Mouse (Mus musculus): ENCODE data around the gene Fry. TPM values are rescaled to one million over a fixed set of nuclear protein-coding genes. Genes with fewer than 3 reads are reported as not detected.

The Fry gene
- 82.6 and 84.4 TPM in 2 replicates for polyA plus RNA-seq (2021; fragmentation: Nextera tagmentation)
- long read RNA-seq, experiment 1, transcript Fry-207 (1 exons, 1,761 nt): major isoform, 61 of 98 reads
- long read RNA-seq, experiment 1, partial matches to known transcripts: 23 of 98 reads
- long read RNA-seq, experiment 1, other reads (novel, unspliced or antisense): 12 of 98 reads
- long read RNA-seq, experiment 2, transcript Fry-206 (11 exons, 2,204 nt): major isoform, 7 of 130 reads
- long read RNA-seq, experiment 2, partial matches to known transcripts: 90 of 130 reads
- long read RNA-seq, experiment 2, other reads (novel, unspliced or antisense): 31 of 130 reads

DNA sequence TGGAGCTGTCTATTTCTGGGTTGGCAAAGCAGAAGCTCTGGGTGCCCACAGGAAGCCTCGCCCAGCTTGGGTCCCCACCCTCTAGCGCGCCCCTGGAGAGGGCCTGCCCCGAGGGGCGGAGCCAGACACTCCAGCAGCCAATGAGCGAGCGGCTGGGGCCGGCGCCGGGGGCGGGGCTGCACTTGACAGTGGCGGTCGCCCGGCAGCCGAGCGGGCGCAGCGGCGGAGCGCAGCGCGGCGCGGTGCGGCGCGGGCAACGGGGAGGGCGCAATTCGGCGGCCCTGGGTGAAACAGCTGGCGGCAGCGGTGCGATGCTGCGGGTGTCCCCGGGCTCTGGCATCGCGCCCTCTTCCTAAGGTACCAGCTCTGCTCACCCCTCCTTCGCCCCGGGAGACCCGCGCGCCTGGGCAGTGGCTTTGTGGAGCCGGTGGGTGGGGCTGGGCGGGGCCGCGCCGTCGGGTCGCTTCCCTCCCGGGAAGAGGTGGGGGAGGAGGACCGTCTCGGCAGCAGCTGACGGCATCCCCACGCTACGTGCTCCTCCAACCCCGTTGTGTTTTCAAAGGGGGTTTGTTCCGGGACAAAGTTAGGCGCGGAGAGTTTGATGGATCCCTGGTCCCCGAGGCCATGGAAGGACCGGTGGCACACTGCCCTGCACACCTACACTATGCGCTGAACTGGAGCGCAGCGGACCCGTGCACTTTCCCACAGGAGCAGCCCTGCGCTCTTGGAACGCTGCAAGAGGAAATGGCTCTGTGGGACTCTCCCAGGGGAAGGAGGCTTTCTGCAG, at the start of gene Fry:
TSS of gene Fry (plus strand) at position 191 of the 787 bp plus-strand sequence.

DNA sequence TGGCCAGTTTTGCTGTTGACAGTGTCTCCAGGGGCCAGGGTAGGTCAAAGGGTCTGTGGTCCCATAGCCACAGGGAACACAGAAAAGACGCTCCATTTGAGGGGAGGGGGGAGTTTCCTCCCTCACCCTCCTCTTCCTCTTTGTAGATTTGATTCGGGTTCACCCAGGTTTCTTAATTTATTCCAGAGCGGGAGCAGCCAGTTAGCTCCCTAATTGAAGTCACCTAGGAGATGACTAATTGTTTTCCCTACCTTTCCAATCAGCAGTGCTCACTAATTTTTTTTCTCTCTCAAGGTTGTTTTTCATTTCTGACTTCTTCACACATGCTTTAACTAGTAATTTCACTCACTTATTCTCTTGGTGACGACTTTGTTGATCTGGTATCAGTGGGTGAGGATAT, 399.6 kb downstream of the Fry start, which contains the start of gene Zar1l:
TSS of gene Zar1l (minus strand) at position 101 of the 400 bp plus-strand sequence.

DNA sequence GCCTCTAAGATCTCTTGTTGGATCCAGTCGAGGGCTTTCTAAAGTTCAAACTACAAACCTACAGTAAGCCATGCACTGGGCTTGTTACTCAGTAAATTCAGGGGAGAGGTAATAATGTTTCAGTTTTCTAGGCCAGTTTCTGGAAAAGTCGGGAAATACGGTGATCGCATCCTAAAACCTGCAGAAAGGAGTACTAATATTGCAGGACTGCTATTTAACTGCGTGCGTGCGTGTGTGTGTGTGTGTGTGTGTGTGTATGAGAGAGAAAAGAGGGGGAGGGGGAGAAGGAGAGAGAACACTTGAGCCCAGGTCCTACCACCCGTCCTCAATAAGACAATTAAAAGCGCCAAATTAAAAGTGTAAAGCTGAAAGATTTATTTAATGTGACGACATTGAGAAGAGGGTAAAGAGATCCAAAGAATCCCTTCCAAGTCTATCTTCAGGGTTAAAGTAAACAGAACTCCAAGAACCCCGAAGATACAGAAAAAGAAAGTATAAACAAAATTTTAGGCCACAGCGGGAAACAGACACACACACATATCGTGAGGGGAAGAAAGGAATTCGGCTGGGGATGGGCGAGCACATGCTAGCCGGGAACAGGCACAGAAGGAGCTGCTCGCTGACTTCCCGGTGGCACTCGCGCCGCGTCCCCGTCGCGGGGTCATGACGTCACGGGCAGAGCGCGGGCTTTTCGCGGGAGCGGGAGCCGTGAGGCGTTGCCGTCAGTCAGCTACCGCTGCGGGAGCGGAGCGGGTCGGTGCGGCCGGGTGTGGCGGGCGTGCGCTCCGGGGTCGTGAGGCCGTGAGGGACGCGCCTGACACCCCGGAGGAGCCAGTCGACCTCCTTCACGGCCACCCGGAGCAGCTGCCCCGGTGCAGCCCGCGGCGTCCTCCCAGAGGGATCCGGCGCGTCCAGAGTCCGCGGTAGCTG, 403.8 kb downstream of the Fry start, which contains the start of gene Brca2:
TSS of gene Brca2 (plus strand) at position 694 of the 930 bp plus-strand sequence.

Other genes starting within 250 kb of the Fry start
- 0.25 and 0.41 TPM in 2 replicates for gene Rxfp2, start 100.0 kb upstream of the Fry start, polyA plus RNA-seq (2021; fragmentation: Nextera tagmentation)